Mouse (Mus musculus) kidney, postnatal 4 days (tissue): ENCODE measurements at regions not wholly inside any gene's neighbourhood (a gene's known extent, or its start where the extent isn't known, plus 50 kb on each side); places are given as distances from the start of the nearest gene placed in this dataset.
"Not testable (repeated sequence)": the region's sequence is repeated elsewhere in the genome, so short reads cannot be mapped to it uniquely, and the experiment has no call there.

ENCODE experiments used
- DNase-seq, 2 experiments: peaks; one replicate each; pipeline ENCODE4 v3.0.0; 2021; ENCODE audit warnings: mixed read lengths in 2 of 2

DNA sequence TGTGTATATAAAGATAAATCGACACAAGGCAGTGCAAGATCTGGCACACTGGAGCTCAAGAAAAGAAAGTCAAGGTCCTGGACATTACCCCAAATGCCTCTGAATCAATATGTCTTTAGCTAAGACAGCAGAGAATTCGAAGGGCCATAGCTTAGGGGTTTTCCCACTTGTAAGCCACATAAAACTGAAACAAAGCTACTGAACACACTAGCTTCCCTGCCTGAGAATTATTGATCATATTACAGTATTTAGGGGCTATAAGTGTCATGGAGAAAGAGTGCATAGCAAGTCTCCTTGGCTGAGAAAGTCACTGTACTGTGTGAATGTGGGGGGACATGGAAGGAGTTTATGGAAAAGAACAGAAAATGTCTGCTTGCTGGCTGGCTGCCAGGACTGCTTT lies 207.3 kb upstream of the Htr1f start:
- DNase-seq = no peak

DNA sequence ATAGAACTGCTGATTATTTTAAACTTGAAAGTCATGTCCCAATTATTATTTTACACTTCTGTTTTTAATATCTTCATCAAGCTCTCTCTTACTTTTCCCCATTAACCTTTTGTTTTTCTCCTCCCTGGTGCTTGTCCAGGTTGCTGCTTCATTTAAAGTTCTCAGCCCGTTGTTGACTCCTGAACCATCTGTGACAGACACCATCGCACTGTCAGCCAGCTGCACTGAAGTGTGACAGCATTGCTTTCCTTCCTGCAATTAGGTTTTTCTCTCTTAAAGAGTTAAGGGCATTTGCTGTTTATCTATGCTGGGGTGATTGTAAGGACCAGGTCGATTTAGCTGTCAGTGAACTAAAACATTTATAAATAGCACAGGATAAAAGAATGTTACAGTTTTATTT lies 205.3 kb upstream of the Pou1f1 start:
- no peak for DNase-seq

DNA sequence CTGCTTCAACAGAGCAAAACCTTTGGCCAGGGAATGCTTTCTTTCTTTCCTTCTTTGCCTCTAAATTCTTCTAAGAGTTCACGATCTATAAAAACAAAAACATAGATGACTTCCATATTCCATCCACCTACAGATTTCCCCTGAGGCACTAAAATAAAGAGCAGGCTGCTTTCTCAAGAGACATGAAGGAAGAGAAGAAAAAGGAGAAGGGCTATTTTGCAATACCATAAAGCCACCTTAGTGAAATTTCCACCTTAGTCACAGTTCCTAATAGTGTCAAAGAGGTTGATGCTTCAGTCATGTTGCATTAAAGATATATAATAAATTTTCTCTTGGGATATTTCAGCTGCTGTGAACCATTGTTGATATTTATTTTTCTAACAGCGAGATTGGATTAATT lies 187.9 kb upstream of the Pou1f1 start:
- DNase-seq = no peak

DNA sequence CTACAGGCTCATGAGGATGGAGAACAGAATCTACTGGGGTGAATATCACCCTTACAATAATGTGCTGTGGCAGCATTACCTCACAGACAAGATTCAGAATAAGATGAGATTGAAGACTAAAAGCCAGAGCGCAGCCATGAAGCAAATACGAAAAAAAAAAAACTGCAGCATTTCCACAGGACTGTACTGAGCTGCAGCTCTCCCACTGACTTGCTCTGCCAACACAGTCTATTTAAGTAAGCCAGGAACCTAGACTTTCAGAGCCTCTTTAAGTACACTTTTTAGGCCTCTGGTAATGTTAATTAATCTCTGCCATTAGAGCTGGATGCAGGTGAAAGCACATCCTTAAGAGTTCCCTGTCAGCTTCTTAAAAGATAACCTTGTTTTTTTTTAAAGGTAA lies 181.1 kb upstream of the Pou1f1 start:
- no peak for DNase-seq

DNA sequence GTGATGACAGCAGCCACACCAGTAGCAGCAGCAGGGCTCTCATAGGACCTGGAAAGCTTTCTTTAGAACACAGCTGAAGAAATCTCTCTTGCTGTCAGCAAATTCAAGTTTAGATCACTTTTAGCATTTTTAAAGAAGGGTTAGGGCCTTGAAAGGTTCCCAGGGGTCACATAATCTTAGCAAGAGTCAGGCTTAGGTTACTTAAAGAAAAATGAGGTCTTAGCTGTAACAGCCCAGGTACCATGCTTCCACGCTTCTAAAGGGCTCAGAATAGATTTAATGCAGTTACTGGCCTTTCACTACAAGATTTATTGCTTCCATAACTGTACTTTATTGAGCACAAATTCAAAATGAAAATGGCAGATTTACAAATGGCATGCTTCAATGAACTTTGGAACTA lies 160.4 kb upstream of the Pou1f1 start:
- DNase-seq = no peak

DNA sequence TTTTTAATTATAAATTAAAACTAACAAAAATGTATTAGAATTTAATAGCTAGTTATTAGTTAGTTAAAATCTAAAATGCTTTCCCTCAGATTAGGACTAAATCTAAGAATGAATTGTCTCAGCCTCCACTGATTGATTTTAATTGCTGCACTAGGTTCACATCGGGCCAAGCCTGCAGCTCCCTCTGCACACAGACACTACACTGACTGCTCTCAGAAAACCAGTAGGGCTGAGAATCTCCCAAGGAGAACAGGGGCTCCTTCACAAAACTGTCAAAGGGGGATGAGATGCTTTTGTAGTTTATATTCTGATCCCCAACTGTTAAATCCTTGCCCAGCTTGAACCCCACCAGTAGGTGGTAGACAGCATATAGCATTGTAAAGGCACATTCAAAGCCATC lies 151.0 kb upstream of the Pou1f1 start:
- no peak for DNase-seq

DNA sequence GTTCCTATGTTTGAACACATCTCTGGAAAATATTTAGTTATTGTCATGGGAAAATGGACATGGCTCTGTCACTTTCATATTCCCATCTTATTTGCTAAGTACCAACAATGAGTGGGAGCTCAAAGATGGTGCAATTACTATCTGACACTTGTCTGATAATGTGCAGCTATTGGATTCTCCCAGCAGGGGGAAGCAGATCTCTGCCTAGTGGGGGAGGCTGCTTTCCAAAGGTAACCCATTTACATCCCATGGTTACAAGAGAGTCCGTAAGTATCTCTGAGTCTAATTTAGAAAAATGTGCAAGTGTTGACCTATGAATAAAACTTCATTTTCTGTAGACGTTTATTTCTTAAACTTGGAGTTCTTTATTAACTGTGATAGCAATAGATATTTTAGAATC lies 149.4 kb upstream of the Pou1f1 start:
- DNase-seq = peak; percentile 5 to 7

DNA sequence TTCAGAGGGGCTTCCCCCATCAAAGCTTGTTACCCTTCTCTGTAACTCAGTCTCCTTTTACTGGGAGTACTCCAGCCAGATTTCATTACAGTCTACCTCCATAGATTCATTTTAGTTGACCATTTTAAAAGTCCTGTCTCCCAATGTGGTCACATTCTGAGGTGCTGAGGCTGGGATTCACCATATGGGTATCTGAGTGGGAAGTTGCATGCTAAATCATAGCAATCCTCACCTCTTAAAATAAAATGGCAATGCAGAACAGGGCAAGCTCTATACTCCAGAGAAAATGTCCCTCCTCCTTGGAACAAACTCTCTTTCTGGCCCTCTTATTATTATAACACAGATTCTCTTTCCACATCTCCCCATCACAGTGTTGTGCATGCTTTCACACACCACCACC lies 143.8 kb upstream of the Pou1f1 start:
- no peak for DNase-seq

DNA sequence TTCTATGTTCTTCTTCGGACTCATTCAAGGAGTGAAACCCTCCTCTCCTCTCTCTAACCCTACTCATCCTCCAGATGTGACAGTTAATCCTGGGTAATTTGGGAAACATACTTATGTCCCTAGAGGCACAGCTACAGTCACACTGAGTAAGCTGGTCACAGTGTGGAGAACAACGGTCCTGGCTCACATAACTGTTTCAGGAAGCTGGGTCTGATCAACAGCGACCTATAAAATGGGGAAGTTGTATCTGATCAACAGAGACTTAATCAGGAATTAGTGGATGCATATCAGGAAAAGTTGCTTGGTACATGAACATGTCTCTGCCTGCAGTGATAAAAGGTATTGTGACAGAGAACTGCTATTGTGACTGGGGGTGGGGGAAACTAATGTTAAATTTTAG lies 142.0 kb upstream of the Pou1f1 start:
- no peak for DNase-seq

DNA sequence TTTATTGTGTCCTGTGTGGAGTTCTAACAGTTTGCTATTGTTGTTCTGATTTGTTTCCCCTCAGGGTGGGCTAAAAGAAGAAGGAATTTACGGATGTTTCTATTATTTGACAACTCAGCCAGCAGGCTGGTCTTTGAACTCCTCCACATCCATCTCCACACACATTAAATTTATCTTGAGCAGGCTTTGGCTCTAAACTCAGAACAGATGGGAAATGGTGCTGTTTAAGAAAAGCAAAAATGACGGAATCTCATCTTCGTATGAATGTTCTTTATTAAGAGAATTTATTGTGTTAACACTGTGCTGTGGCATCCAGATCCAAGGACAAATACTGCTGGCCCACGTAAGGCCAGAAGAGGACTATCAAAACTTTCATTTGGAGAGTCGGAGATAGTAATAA lies 140.4 kb upstream of the Pou1f1 start:
- no peak for DNase-seq

DNA sequence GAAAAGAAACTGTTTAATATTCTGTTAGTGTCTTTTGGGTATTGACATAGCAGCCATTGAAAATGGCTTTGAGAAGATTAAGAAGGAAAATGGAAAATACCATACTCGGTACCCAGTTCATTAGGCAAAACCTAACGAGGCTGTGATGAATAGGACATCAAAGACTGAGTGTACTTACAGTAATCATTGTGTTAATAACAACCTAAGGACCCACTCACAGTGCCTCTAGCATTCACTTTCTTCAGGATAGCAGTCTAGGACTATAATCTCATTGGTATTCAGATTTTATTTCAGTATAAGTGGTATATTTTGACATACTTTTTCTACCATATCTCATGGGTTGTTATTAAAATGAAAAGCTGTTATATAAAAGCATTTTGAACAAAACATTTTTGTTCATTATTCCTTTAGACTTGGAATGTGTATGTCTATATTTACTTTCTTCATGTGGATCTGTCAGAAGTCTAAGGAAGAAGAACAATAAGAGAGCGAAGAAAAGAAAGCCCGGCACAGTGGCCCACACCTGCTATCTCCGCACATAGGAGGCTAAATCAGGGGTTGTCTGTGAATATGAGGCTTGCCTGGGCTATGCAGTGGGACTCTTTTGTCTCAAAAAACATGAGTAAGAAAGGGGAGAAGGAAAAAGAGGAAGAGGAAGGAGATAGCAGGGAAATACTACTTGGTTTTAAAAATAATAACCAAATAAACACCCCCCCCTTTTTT lies 116.2 kb upstream of the Pou1f1 start:
- DNase-seq = no peak

DNA sequence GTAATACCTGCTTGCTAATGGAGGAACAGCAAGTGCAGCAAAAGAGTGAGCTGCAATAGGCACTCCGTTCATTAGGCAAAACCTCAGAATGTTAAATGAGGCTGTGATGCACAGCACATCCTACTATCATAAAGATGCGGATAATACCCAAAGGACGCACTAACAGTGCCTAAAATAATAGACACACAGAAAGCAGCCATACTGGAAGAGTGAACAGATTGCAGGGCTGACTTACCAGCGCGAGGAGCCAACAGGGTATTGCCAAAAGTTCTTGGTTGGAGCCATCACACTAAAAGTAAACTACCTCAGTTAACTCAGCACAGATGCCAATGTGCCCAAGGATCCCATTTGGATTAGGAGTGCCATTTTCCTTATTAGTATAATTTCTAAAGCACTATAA lies 115.5 kb upstream of the Pou1f1 start:
- no peak for DNase-seq

DNA sequence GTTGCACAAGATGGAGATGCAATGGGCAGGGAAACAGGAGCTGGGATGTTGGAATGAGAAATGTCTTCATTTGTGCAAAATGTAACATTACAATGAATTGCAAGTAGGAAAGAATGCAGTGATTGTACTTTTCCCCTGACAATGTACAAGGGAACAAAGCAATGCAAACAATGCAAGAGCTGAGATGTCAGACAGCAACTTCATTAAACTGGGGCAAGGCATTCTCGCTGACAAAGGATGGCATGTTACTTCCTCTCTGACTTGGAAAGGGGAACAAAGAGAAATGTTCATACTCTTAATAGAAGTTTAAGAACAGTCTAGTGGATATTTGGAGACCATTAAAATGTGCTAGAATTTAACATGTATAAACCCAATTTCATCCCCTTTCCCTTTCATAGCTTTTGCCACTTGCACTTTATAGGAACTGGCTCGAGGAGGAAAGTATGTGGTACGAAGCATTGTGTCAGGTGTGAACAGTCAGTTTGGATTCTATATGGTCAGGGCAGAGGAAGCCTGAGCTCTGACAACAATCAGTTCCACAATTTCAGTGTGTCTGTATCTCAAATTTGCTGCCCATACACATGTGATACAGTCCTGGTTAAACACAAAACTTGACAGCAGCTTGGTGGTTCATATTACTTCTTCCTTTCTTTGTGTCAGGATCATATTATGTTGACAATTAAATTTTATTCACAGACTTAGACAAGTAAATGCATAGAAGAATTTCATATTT lies 114.3 kb upstream of the Pou1f1 start:
- no peak for DNase-seq

DNA sequence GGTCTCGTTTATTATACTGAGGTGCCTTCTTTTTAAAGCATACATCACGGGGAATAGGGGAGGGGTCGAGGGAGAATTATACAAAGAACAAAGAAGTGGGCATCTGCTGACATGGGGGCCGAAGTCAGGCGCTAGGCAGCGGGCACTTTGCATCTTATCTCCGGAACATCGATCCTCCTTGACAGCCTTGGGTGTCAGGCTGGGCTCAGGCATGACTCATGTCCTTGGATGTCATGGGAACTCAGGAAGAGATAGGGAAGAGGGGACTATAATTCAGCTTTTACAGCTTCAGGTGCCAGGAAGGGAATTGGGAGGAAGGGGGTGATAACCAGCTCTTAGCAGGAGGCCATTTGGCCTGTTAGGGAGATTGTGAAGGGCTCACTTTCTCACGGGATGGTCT lies 88.3 kb upstream of the Pou1f1 start:
- not testable (repeated sequence) for DNase-seq

DNA sequence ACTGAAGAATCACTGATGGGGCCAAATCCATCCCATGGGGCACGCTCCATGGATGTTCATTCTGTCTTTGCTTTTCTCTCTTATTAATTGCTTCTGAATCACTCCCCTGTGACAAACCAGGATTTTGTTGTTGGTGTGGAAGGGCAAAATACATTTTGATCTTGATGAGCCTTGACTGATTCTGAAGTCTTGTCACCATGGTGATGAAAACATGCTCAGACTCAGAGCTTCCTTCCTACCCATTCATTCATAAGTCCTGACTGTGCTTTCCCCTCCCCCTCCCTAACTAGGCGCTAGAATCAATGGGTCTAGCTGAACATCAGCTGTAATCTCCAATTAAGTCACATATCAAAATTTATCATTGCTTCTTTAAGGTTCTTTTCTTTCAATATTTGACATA lies 84.2 kb upstream of the Pou1f1 start:
- no peak for DNase-seq

DNA sequence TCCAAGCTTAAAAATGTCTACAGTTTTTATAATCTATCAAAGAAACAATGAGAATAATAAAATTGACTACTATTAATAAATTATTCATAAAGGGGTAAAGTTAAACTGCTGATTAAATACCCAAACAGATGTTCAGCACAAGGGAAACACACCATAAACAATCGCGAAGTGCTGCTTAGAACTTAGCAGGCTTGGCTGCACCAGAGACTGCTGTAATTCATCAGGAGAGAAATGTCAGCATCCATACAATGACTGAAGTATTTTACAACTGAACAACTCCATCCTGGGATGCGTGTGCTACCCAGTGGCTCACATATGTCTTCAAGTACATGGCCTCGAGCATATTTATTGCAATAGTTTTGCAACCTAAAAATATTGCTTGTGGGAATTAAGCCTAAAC lies 78.4 kb upstream of the Pou1f1 start:
- DNase-seq = no peak

DNA sequence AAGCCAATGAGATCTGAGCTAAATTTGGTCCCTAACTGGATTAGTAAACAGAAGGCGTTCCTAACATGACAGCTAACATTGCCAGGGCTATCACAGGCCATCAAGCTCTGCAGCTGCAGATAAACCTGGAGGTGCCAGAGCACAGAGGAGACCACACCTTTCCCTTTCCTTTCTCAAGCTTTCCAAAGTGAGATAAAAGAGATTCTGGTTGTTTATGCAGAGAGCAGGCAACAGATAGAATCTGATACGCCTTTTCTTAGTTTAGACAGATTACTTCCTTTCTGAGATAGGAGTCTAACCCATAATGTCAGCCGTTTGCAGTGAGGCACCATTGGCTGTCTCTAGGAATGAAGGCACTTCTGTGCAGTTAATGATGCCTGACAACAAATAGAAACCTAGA lies 71.5 kb upstream of the Pou1f1 start:
- no peak for DNase-seq

DNA sequence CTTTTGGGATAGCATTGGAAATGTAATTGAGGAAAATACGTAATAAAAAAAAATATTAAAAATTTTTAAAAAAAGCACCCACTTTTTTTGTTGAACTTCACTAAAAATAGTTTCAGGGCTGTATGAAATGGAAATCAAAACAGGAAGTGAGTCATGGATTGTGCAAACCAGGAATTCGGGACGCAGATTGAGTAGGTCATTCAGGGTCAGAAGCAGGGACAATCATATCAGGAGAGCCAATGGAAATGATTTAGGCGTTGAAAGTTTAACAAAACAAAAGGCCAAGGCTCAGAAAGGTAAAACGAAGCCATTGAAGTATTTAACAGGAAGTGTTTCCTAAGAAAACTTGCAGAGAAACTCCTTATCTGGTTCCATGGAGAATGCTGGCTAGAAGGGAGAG lies 69.6 kb upstream of the Pou1f1 start:
- DNase-seq = no peak

DNA sequence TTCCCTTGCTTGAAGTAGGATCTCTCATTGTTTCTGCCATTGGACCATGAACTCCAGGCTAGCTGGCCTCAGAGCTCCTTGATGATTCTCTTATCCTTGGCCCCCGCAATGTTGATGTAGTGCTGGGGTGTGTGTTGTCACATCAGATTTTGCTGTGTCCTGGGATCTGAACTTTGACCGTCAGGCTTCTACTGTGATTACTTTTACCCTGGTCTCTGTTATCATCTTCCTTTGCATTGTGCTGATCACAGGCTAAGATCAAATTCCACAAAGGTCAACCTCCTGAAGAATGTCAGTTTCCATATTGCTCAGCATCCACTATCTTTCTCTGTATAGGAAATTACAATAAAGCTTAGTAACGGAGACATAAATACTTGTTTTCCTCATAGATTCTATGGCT lies 68.4 kb upstream of the Pou1f1 start:
- DNase-seq = no peak

DNA sequence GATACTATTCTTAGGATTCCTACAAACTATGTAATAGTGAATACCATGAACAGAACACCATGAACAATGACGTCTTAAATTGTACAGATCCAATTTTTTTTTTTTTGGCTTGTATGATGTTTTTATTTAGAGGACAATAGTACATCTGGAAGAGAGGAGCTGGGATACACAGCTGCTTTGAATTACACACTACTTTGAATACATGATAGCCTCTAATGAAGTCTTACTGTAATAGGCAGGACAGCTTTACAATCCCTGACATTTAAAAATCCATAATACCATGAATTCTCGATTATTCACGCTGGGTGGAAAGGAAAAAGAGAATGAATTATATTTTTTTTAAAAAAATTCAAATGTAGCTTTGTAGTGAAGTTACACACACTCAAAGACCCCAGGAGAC lies 63.4 kb upstream of the Pou1f1 start:
- DNase-seq = not testable (repeated sequence)

DNA sequence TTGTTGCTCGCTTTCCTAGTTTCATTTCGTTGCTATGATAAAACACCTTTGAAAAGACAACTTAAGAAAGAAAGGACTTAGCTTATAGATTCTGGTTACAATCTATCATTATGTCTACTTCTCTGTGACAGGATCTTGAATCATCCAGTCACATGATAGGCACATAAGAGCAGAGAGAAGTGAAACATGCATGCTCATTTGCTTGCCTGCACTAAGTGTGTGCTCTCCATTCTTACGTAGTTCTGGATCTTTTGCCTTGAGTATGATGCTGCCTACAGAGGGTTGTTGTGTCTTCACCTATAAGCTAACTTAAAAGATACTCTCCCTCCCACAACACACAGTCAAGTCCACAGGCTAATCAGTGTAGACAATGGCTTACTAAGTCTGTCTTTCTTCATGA lies 62.1 kb upstream of the Pou1f1 start:
- no peak for DNase-seq

DNA sequence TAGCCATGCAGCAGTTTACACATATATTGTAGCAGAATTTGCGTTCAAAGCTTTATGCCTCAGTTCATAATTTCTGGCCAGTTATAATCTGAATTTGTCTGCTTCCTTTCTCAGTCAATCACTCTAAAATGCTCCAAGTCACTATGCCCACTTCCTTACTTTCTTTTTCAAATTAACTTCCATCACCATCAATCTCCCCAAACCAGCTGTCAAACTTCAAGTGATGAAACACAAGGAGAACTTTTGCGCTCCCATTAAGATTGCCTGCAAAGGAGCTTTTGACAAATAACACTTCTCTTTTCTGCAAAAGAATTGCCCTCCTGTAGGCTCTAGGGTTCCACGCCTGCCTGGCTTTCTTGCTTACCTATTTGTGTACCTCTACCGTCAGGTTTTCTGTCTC lies 50.6 kb upstream of the Pou1f1 start:
- no peak for DNase-seq
